Mouse (Mus musculus) forebrain, embryonic 16.5 days (tissue): ENCODE measurements at regions not wholly inside any gene's neighbourhood (a gene's known extent, or its start where the extent isn't known, plus 50 kb on each side); places are given as distances from the start of the nearest gene placed in this dataset.
A peak's percentile ranks its signal among the peaks of the same experiment; 100 is the strongest.

Experiments used
- ATAC-seq: fragments of 200-750 bp; cut with Nextera tagmentation; 2 replicates; pipeline ENCODE4 v1.8.0; 2017; ENCODE audit warnings: mild to moderate bottlenecking, moderate library complexity
- H3K27ac ChIP-seq: fragments of 300-500 bp; sonication (generic); 2 replicates; pipeline ENCODE4 v1.5.1; 2014; ENCODE audit warnings: low read length, control low read depth
- H3K27me3 ChIP-seq: fragments of 300-500 bp; sonication (generic); replicated peaks from 2 replicates; pipeline ENCODE4 v1.6.1; 2014; ENCODE audit warnings: low read length; ENCODE audit not compliant: control insufficient read depth, insufficient read depth
- H3K36me3 ChIP-seq: fragments of 300-500 bp; sonication (generic); 2 replicates; pipeline ENCODE4 v1.6.1; 2014; ENCODE audit not compliant: control insufficient read depth, insufficient read depth
- H3K4me1 ChIP-seq: fragments of 300-500 bp; sonication (generic); replicated peaks from 2 replicates; pipeline ENCODE4 v1.6.1; 2014; ENCODE audit warnings: low read length; ENCODE audit not compliant: control insufficient read depth, insufficient read depth
- H3K4me2 ChIP-seq: fragments of 300-500 bp; sonication (generic); 2 replicates; pipeline ENCODE4 v1.6.1; 2014; ENCODE audit warnings: mild to moderate bottlenecking, low read length, control low read depth
- H3K4me3 ChIP-seq: fragments of 300-500 bp; sonication (generic); replicated peaks from 2 replicates; pipeline ENCODE4 v1.5.1; 2014; ENCODE audit warnings: mild to moderate bottlenecking, low read length, control low read depth
- H3K9ac ChIP-seq: fragments of 300-500 bp; sonication (generic); replicated peaks from 2 replicates; pipeline ENCODE4 v1.6.1; 2014; ENCODE audit warnings: low read depth, low read length, control low read depth
- H3K9me3 ChIP-seq: fragments of 300-500 bp; sonication (generic); 2 replicates; pipeline ENCODE4 v1.6.1; 2016; ENCODE audit warnings: low read length; ENCODE audit not compliant: control insufficient read depth
- WGBS: fragments of 180-500 bp; shearing (Covaris S2); extraction: QIAGEN DNeasy Blood & Tissue Kit; methylation state at CpG from one replicate; pipeline ENCODE4 v1.1.7; 2014; 5-methylcytosine and 5-hydroxymethylcytosine counted together

DNA sequence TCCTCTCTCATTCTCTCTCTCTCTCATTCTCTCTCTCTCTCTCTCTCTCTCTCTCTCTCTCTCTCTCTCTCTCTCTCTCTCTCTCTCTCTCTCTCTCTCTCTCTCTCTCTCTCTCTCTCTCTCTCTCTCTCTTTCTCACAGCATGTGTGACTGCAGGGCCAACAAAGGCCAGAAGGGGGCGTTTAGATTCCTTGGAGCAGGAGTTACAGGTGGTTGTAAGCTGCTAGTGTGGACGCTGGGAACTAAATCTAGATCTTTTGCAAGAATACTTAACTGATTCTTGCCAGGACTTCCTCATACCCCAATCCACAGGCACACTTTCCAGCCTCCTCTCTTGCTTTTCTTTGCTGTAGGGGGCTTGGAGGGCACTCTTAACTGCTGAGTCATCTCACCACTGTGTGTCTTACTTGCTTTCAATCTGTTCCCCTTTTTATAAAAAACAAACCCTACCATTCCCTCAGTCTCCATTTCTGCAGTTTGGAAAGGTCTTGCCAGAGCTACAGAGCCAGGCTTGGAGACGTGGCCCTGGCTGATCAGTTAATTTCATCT is 154.4 kb upstream of the Cxcr4 start:
- 59% methylated on average over 3 of the region's 3 CpGs for WGBS
- Histone ChIP-seq H3K4me2 (no peak overlapping the region), H3K27ac (no peak overlapping the region), H3K27me3 (no peaks in the 10 kb centered on the region), H3K9me3 (no peaks in the 10 kb centered on the region), H3K9ac (no peak overlapping the region), H3K4me3 (no peak overlapping the region), H3K36me3 (no peaks in the 10 kb centered on the region), H3K4me1 (no peaks in the 10 kb centered on the region)
- ATAC-seq: no peak

DNA sequence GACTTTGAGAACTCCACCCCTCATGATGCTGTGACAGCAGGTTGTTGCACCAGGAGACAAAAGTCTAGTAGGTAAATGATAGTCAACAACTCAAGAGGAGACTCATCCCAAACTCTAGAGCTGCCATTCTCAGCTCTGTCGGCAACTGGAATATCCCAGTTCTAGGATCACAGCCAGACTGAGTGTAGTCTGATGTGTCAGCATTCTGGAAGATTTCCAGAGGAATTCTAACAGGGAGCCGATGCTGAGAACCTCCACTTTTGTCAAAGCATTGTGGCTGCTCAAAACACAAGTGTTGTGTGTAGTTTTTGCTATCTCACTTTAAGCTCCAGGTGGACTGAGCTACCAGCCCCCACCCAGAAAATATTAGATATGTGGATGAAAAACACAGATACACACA is 148.5 kb upstream of the Cxcr4 start:
- Histone ChIP-seq H3K27me3 (no peaks in the 10 kb centered on the region), H3K27ac (no peak overlapping the region), H3K9me3 (no peaks in the 10 kb centered on the region), H3K4me1 (no peaks in the 10 kb centered on the region), H3K4me2 (no peak overlapping the region), H3K9ac (no peak overlapping the region), H3K36me3 (no peaks in the 10 kb centered on the region), H3K4me3 (no peak overlapping the region)
- ATAC-seq: no peak
- 42% methylated on average over 2 of the region's 2 CpGs for WGBS

DNA sequence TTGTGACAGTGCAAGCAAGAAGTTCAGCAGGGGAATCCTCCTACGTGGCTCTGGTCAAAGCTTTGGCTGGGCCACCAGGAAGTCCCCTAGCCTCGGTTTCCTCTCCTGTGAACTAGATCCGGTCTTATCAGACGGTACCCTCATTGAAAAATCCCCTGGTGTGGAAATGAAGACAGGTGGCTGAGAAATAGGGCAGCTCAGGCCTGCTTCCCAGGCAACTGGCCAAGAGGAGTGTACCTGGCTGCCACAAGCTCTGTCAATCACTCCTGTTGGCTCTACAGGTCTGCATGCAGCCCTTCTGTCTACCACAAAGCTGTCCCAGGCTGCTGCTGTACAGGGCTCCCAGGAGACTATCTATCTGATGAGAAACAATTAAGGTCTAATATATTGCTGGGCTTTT is 146.1 kb upstream of the Cxcr4 start:
- 86% methylated on average over 4 of the region's 4 CpGs for WGBS
- Histone ChIP-seq H3K9me3 (no peaks in the 10 kb centered on the region), H3K27ac (no peak overlapping the region), H3K4me2 (no peak overlapping the region), H3K27me3 (no peaks in the 10 kb centered on the region), H3K4me3 (no peak overlapping the region), H3K36me3 (no peaks in the 10 kb centered on the region), H3K9ac (no peak overlapping the region), H3K4me1 (no peaks in the 10 kb centered on the region)
- ATAC-seq: no peak

DNA sequence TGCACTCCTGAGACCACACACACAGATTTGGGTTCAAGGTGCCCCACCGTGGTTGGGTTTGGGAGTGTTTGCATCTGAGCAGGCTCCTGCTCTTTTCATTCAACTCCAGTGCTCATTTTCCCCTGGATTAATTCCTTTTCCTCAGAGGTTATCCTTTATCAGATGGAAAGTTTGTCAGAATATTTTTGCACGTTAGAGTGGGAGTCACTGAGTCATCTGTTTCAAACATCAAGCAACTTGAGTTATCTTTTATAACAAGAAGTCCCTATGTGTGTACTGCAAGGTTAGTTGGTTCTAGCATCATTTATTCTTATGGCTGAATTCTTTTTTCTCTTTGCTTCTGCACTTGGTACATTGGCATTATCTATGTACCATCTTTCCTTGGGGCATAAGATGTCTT is 142.8 kb upstream of the Cxcr4 start:
- Histone ChIP-seq H3K9ac (no peak overlapping the region), H3K27ac (no peak overlapping the region), H3K4me1 (peaks cover 6% of the 10 kb centered on the region; the same call in 1 of the 2 replicates), H3K4me2 (no peak overlapping the region), H3K27me3 (no peaks in the 10 kb centered on the region), H3K4me3 (no peak overlapping the region), H3K9me3 (no peaks in the 10 kb centered on the region), H3K36me3 (no peaks in the 10 kb centered on the region)
- no peak for ATAC-seq
- WGBS: 79% methylated on average over 2 of the region's 2 CpGs

DNA sequence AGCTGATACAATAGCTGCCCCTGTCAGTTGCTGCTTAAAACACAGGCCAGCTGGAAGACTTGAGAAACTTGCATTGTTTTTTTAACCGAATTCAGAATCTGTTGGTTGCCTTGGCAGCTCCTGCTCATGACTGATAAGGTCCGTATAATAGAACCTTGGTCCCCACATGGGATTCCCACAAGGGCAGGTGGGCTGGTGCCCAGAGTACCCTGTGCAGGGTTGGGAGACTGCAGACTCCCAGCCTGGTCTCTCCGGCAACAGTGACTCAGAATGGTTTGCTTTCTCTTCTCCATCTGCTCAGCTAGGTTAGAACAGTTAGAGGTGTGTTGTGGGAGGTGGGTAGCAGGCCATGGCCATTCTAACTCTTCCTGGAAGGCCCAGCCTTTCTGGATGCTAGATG is 139.4 kb upstream of the Cxcr4 start:
- Histone ChIP-seq H3K4me3 (no peak overlapping the region), H3K36me3 (no peaks in the 10 kb centered on the region), H3K27me3 (no peaks in the 10 kb centered on the region), H3K4me1 (peaks cover 6% of the 10 kb centered on the region; the same call in 1 of the 2 replicates), H3K27ac (no peak overlapping the region), H3K4me2 (no peak overlapping the region), H3K9me3 (no peaks in the 10 kb centered on the region), H3K9ac (no peak overlapping the region)
- 39% methylated on average over 3 of the region's 3 CpGs for WGBS
- peak; percentile 65; the same call in 1 of the 2 replicates for ATAC-seq

DNA sequence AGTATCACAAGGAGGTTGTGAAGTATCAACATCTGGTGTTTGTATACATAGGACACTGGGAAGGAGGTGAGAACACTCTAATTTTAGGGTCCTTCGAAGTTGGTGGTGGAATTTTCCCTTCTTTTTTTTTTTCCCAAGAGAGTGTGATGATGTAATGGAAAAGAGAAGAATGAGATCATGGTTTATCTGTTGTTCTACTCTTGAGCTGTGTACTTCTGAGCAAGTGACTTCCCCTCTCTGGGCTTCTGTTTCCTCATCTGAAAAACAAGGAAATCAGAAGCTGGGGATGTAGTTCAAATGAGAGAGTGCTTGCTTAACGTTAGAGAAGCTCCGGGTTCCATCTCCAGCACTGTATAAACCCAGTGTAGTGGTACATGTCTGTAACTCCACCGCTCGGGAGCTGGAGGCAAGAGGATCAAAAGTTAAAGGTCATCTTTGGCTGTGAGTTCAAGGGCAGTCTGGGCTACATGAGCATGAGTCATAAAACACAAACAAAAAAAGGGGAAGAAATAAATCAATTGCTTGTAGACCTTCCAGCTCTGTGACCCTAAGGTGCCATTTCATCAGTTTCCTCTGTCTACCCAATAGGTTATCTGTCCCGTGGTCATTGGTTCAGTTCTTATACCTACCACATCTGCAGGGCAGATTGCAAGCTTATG is 132.5 kb upstream of the Cxcr4 start:
- Histone ChIP-seq H3K4me2 (no peak overlapping the region), H3K9me3 (no peaks in the 10 kb centered on the region), H3K4me3 (no peak overlapping the region), H3K4me1 (no peaks in the 10 kb centered on the region), H3K9ac (no peak overlapping the region), H3K27ac (no peak overlapping the region), H3K36me3 (no peaks in the 10 kb centered on the region), H3K27me3 (no peaks in the 10 kb centered on the region)
- 87% methylated on average over 6 of the region's 6 CpGs for WGBS
- no peak for ATAC-seq

DNA sequence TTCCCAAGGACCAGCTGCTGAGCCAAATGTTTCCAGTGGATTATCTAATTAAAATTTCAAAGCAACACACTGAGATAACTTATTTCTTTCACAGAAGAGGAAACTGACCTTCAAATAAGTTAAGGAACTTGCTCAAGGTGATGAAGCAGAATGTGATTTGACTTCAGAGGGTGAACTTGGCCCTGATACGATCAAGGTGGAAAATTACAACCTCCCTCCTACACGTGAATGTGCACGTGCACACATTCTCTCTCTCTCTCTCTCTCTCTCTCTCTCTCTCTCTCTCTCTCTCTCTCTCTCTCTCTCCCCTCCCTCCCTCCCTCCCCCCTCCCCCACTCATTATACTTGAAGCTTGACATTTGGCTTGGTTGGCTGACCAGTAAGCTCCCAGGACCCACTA is 131.8 kb upstream of the Cxcr4 start:
- WGBS: 40% methylated on average over 3 of the region's 3 CpGs

DNA sequence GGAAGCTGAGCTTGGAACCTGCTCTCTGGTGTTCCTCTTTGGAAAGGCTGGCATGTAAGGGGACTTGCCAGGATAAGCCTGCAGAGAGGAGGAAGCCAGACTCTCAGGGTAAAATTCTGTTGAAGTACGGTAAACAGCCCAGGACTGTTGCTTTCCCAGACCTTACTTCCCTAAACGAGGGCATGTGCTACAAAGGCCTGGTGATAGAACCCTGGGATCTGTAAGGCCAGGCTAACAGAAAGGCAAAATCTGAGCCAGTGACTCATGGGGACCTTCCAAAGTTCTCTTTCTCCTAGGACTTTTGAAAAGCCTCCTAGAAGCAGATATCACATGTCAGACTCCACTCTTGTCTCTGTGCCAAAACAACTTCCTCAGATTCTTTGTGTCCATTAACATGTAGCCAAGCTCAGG is 130.0 kb upstream of the Cxcr4 start:
- Histone ChIP-seq H3K4me1 (no peaks in the 10 kb centered on the region), H3K36me3 (no peaks in the 10 kb centered on the region), H3K4me3 (no peak overlapping the region), H3K9ac (no peak overlapping the region), H3K27me3 (no peaks in the 10 kb centered on the region), H3K4me2 (no peak overlapping the region), H3K27ac (no peak overlapping the region), H3K9me3 (no peaks in the 10 kb centered on the region)
- no peak for ATAC-seq
- 60% methylated on average over 2 of the region's 2 CpGs for WGBS

More for the DNA sequence above, 131.8 kb upstream of the Cxcr4 start:
- H3K4me3 ChIP-seq: no peak overlapping the region
- H3K9ac ChIP-seq: no peak overlapping the region
- H3K27ac ChIP-seq: no peak overlapping the region
- ATAC-seq: no peak
- no peaks in the 10 kb centered on the region for H3K27me3 ChIP-seq
- no peaks in the 10 kb centered on the region for H3K4me1 ChIP-seq
- H3K36me3 ChIP-seq: no peaks in the 10 kb centered on the region
- H3K4me2 ChIP-seq: no peak overlapping the region
- no peaks in the 10 kb centered on the region for H3K9me3 ChIP-seq

DNA sequence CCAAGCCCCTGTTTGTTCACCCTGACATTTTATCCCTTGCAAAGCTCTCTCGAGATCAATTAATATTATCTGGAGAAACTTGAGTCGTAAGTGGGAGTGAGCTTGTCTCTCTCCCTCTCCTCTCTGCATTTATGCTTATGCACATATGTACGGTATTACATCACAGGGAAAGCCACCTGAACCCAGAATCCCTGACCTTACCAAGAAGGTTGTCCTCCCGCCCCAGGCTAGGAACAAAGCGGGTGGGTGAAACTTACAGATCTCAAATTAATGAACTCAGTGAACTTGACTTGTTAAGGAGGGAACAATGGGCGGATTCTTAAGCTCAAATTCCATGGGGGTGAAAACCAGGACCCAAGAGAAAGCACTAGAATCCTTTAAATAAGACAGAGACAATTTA is 122.8 kb upstream of the Cxcr4 start:
- Histone ChIP-seq H3K9me3 (no peaks in the 10 kb centered on the region), H3K27ac (no peak overlapping the region), H3K4me2 (no peak overlapping the region), H3K4me3 (no peak overlapping the region), H3K4me1 (0 out of 2 replicates have a peak, but pooled peaks cover 2% of the 10 kb centered on the region), H3K27me3 (no peaks in the 10 kb centered on the region), H3K36me3 (no peaks in the 10 kb centered on the region), H3K9ac (no peak overlapping the region)
- no peak; the same call in 1 of the 2 replicates for ATAC-seq
- WGBS: 40% methylated on average over 6 of the region's 6 CpGs
